Mouse (Mus musculus): ENCODE measurements at regions not wholly inside any gene's neighbourhood (a gene's known extent, or its start where the extent isn't known, plus 50 kb on each side); places are given as distances from the start of the nearest gene placed in this dataset.

DNA sequence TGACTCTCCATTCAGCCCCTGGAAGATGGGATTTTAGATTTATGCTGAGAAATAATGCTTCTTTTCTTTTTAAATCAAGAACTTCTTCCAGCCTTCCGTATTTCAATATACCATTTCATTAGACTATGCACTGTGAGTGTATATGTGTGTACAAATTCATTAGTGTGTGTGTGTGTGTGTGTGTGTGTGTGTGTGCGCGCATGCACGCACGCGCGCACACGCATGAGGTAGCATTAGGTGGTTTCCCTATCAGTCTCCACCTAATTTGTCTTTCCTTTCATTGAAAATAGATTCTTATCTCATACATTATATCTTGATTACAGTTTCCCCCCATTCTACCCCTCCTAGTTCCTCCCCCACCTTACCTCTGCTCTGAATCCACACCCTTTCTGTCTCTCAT, 130.7 kb downstream of the Ube2e3 start:
- no peak for TF ChIP-seq CTCF (IDR thresholded peaks at IDR 0.05; ENCODE audit: extremely low read depth, insufficient read depth, insufficient read length, insufficient replicate concordance)
- TF ChIP-seq POLR2A (IDR thresholded peaks at IDR 0.05; ENCODE audit: low read depth, low read length): no peak
